Mouse (Mus musculus): ENCODE measurements at regions not wholly inside any gene's neighbourhood (a gene's known extent, or its start where the extent isn't known, plus 50 kb on each side); places are given as distances from the start of the nearest gene placed in this dataset.

GRCm38 (mm10) chr15:62784456-62785139 is 1060.4 kb downstream of the Gsdmc2 start:
- no peak overlapping the region for H3K4me3 ChIP-seq (ENCODE audit: control insufficient read depth in 1 of 2, insufficient read depth in 1 of 2, low read depth in 2 of 2, low read length in 2 of 2)
- no peaks in the 10 kb centered on the region for H3K79me2 ChIP-seq (ENCODE audit: control insufficient read depth, insufficient read depth, low read length, poor library complexity)
- H3K27me3 ChIP-seq (ENCODE audit: control insufficient read depth in 1 of 2, insufficient read depth in 2 of 2, low read length in 2 of 2): no peaks in the 10 kb centered on the region; a peak in 1 of 4 replicates
- no peak for DNase-seq (ENCODE audit: low read depth, low spot score)
- no peaks in the 10 kb centered on the region for H3K4me1 ChIP-seq (ENCODE audit: control insufficient read depth in 1 of 2, insufficient read depth in 2 of 2, low read length in 2 of 2)
- H3K9me3 ChIP-seq (replicated peaks; ENCODE audit: insufficient read depth, low read length): no peaks in the 10 kb centered on the region
- no peak overlapping the region for H3K9ac ChIP-seq (ENCODE audit: control insufficient read depth, low read depth, low read length, poor library complexity, severe bottlenecking)
- no peak overlapping the region for H3K27ac ChIP-seq (ENCODE audit: control insufficient read depth, low read depth, low read length)
- H3K36me3 ChIP-seq (ENCODE audit: control insufficient read depth in 1 of 2, insufficient read depth in 2 of 2, low read length in 2 of 2): no peaks in the 10 kb centered on the region
- TF ChIP-seq ETS1 (IDR thresholded peaks at IDR 0.05; ENCODE audit: low read depth, low read length): no peak
- TF ChIP-seq HCFC1 (IDR thresholded peaks at IDR 0.05; ENCODE audit: low read depth, low read length): no peak
- TF ChIP-seq RAD21 (IDR thresholded peaks at IDR 0.05; ENCODE audit: low read depth, low read length): no peak
- TF ChIP-seq MYB (IDR thresholded peaks at IDR 0.05; ENCODE audit: low read depth, low read length): no peak
- TF ChIP-seq RCOR1 (IDR thresholded peaks at IDR 0.05; ENCODE audit: low read depth, low read length): no peak
- no peak for TF ChIP-seq POLR2AphosphoS5 (IDR thresholded peaks at IDR 0.05; ENCODE audit: borderline replicate concordance, low read depth, low read length)
- no peak for TF ChIP-seq ZKSCAN1 (IDR thresholded peaks at IDR 0.05; ENCODE audit: low read depth, low read length)
- no peak for TF ChIP-seq NELFE (IDR thresholded peaks at IDR 0.05; ENCODE audit: low read depth, low read length)
- no peak for TF ChIP-seq GATA1 (IDR thresholded peaks at IDR 0.05; ENCODE audit: low read depth, low read length)
- TF ChIP-seq TAL1 (IDR thresholded peaks at IDR 0.05; ENCODE audit: low read length): no peak
- TF ChIP-seq USF2 (IDR thresholded peaks at IDR 0.05; ENCODE audit: borderline replicate concordance in 1 of 2, insufficient read depth in 1 of 2, low read depth in 1 of 2, low read length in 2 of 2): no peak
- no peak for TF ChIP-seq MEF2A (IDR thresholded peaks at IDR 0.05; ENCODE audit: extremely low read depth, insufficient replicate concordance, low read depth, low read length, poor library complexity, severe bottlenecking)
- TF ChIP-seq TBP (IDR thresholded peaks at IDR 0.05; ENCODE audit: low read depth, low read length): no peak
- TF ChIP-seq NRF1 (IDR thresholded peaks at IDR 0.05; ENCODE audit: insufficient read depth, low read depth, low read length, poor library complexity, severe bottlenecking): no peak
- no peak for TF ChIP-seq MXI1 (IDR thresholded peaks at IDR 0.05; ENCODE audit: low read depth, low read length)
- no peak for TF ChIP-seq CHD1 (IDR thresholded peaks at IDR 0.05; ENCODE audit: low read depth, low read length)
- no peak for TF ChIP-seq BHLHE40 (IDR thresholded peaks at IDR 0.05; ENCODE audit: borderline replicate concordance, low read depth, low read length)
- no peak for TF ChIP-seq CHD2 (IDR thresholded peaks at IDR 0.05; ENCODE audit: low read length)
- no peak for TF ChIP-seq ZNF384 (IDR thresholded peaks at IDR 0.05; ENCODE audit: low read depth, low read length)
- no peak for TF ChIP-seq E2F4 (IDR thresholded peaks at IDR 0.05; ENCODE audit: borderline replicate concordance, low read depth, low read length)
